Mouse (Mus musculus) embryonic fibroblast, embryonic 13.5 days (primary cell): ENCODE data around the gene Cyb5r1.

Experiments
- CTCF ChIP-seq: IDR thresholded peaks from 2 replicates; pipeline ENCODE4 v1.5.1; 2011; ENCODE audit warnings: mild to moderate bottlenecking, control low read depth, low read length, moderate library complexity, borderline replicate concordance; ENCODE audit not compliant: insufficient read depth
- POLR2A ChIP-seq: IDR thresholded peaks from 2 replicates; pipeline ENCODE4 v1.6.1; 2011; ENCODE audit warnings: low read depth, mild to moderate bottlenecking, control low read depth, low read length, moderate library complexity

- TF ChIP-seq POLR2A, result no peak
- TF ChIP-seq CTCF, result no peak
These were observed 31.2 kb upstream of the Cyb5r1 start for GRCm38 (mm10) chr1:134374124-134374523.
